Mouse (Mus musculus) kidney, adult 11 months (tissue): ENCODE data around the gene Zfp827.

Experiments
- DNase-seq: peaks from one replicate; pipeline ENCODE4 v3.0.0; 2022

Gene Zfp827

DNA sequence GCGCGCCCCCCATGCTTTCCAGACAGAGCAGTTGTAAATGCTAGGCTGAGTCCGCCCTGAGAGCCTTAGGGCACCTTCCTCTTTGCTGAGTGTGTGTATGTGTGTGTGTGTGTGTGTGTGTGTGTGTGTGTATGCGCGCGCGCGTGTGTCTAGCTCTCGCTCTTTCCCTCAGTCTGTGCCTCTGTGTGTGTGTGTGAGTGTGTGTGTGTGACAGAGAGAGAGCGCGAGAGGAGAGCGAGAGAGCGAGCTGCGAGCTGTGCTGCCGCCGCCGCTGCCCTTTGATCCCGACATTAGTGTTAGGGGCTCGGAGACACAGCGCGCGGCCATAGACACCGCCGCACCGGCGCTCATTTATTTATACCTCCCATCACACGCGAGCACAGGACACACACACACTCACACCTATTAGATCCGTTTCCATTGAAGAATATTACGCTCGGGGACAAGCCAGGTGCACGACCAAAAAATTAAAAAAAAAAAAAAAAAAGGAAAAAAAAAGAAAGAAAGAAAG lies at the start of gene Zfp827:
TSS of gene Zfp827 (plus strand) at position 461 of the 511 bp plus-strand sequence.
- DNase-seq, result peak; percentile 73

GRCm38 (mm10) chr8:79004341-79004740 lies 23.9 kb upstream of the Zfp827 start:
- DNase-seq, result no peak

GRCm38 (mm10) chr8:79015061-79015460 lies 13.2 kb upstream of the Zfp827 start:
- DNase-seq, result no peak

- no peak for DNase-seq
Observed at GRCm38 (mm10) chr8:79016076-79016475, 12.2 kb upstream of the Zfp827 start.

- no peak for DNase-seq
Observed at GRCm38 (mm10) chr8:79016583-79016982, 11.7 kb upstream of the Zfp827 start.

DNA sequence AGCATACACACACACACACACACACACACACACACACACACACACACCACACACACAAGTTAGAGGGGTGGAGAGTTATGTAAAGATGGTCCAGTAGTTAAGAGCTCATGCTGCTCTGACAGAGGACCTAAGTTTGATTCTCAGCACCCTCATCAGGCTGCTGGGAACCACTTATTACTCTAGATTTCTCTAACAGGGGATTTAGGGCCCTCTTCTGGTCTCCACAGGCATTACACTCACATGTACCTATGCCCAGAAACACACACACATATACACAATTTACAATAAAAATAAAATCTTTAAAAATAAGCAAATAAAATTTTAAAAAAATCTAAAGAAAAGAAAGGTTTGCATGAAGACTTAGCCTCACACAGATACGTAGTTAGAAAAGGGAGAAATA lies 4.3 kb upstream of the Zfp827 start:
- DNase-seq, result no peak

DNA sequence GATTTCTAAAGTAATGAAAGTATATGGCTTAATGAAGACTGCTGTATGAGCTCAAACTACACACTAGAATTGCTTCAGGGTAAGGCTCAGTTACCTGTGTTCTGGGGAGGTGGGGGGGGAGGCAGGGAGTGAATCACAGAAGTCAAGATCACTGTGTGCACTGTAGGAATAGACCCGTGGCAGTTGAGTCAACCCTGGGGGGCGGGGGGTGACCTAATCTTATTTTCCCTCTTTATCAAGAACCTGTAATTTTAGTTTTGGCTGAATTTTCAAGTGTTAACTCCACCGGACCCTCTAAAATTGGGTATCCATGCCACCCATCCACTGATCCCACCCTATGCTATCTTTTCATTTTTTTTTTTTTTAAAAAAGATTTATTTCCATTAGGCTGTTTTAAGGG lies 918 bp upstream of the Zfp827 start:
- no peak for DNase-seq

GRCm38 (mm10) chr8:79028541-79029395 lies 531 bp downstream of the Zfp827 start:
- peak; percentile 44 for DNase-seq

DNA sequence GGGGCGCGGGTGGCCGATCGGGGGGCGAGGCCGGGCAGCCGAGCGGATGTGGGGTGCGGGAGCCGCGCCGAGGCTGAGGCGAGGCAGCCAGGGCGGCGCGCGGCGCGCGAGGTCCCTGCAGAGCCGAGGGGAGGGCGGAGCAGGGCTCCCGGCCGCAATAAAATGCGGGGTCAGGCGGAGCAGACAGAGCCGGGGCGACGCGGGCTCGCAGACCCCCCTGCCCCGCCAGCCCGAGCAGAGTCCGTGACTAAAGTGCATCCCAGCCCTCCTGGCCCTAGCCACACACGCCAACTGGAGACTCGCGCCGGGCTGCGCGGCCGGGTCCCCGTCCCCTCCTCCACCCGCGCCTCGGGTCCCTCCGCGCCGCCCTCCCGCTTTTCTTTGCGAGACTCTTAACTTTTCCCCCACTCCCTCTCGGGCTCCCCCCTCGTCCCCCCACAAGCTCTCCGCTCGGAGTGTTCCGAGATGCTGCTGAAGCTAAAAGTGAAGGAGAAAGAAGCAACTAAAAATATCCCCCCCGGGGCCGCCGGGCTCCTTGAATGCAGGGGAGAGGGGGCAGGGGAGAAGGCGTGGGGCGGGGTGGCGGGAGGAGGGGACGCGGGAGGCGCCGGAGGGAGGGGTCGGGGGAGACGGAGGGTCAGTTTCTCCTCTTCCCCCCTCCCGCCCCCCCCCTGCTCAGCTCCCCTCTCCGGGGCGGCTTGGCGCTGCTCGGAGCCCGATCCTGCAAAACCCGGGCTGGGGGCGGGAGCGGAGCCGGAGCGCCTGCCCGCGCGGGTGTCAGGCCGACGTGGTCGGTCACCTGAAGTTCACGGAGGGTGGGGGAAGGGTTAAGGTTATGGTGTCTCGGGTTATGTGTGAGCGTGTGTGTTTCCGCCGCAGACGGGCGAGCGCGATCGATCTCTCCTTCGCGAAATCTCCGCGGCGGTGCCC lies 1.4 kb downstream of the Zfp827 start:
- peak; percentile 71 for DNase-seq

DNA sequence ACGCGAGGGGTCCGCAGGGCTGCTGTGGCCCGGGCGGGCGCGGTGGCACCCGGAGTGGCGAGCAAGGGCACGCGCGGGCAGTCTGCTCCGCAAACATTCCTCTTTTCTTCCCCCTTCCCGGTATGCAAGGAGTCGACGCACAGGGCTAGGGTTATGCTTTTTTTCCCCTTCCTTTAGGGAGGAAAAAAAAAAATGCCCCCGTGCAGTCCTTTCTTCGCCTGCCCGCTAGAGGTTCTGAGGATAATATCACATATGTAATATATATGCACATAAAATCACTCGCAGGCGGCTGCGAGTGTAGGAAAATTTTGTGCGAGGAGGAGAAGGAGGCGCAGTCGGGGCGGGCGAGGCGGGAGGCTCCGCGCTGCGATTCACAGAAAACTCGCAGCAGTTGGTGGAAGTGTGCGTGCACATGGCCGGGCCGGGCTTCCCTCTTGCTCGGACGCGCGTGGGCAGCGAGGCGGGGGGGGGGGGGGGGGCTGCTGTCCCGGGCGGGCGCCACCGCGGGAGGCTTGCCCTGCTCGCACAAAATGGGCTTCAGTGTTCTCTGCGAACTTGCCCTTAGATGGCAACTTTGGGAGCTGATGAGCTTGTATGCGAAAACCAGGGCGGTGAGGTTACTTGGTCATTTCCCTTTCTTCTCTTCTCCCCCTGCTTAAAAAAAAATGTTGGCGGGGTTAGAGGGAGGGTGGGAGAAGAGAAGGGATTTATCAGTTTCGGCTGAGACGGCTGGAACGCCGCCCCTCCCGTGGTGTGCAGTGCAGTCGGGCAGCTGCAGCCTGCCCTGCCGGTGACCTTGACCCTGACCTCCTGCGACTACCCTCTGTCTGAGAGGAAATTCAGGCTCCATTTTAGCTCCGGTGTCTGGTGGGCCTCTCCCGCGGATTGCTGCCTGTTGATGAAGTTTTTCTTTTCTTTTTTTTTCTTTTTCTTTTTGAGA lies 2.4 kb downstream of the Zfp827 start:
- peak; percentile 62 for DNase-seq

- DNase-seq, result no peak
Observed at GRCm38 (mm10) chr8:79037532-79037931, 9.3 kb downstream of the Zfp827 start.

GRCm38 (mm10) chr8:79037991-79038390 lies 9.8 kb downstream of the Zfp827 start:
- DNase-seq, result no peak

GRCm38 (mm10) chr8:79041429-79041828 lies 13.2 kb downstream of the Zfp827 start:
- no peak for DNase-seq

GRCm38 (mm10) chr8:79042252-79042651 lies 14.0 kb downstream of the Zfp827 start:
- no peak for DNase-seq

GRCm38 (mm10) chr8:79044673-79045072 lies 16.4 kb downstream of the Zfp827 start:
- DNase-seq, result no peak

GRCm38 (mm10) chr8:79046659-79047058 lies 18.4 kb downstream of the Zfp827 start:
- no peak for DNase-seq

- DNase-seq, result peak; percentile 32
Observed at GRCm38 (mm10) chr8:79048388-79049005, 20.3 kb downstream of the Zfp827 start.

- DNase-seq, result no peak
Observed at GRCm38 (mm10) chr8:79054222-79054621, 26.0 kb downstream of the Zfp827 start.

DNA sequence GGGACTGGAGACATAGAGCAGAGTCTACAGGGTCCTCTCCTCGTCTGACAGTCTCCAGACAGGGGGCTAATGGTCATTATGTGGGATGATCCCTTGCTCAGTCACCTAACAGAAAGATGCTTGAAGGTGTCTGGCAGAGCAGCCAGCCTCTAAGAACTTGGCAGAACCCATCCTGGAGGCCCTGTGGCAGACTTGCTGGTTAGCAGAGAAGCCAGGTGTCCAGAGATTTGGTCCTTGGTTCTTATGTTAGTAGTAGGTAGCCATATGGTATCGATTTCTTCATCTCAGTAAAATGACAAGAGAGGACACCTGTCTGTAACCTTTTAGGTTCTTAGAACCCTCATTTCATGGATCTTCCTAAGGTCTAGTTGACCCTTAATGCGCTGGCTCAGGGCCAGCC lies 28.9 kb downstream of the Zfp827 start:
- DNase-seq, result no peak

DNA sequence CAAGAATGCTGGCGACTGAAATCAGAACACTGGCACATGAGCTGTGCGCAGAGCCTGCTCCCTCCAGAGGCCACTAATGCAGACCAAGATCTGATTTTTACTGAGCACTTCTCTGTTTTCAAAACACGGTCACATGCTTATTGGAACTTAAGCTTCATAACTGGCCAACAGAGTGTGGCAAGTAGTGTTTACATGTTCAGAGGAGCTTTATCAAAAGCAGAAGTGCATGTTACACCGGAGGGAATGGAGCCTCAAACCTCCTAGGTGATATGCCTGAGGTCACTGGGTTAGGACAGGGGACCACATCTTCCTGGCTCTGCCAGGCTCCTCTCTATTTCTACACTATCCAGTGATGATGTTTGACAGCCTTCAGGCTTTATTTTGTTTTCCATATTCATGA lies 31.1 kb downstream of the Zfp827 start:
- DNase-seq, result no peak

GRCm38 (mm10) chr8:79060013-79060609 lies 31.9 kb downstream of the Zfp827 start:
- no peak for DNase-seq
